Mouse (Mus musculus): Measurements from ENCODE around the gene Bbof1. TPM values are rescaled to one million over a fixed set of nuclear protein-coding genes. Genes with fewer than 3 reads are reported as not detected.
A peak's percentile ranks its signal among the peaks of the same experiment; 100 is the strongest.

The Bbof1 gene
- total RNA-seq (2021): 10 to 100 TPM in 1 of 2 experiments, 1 to 10 TPM in 1; 7.4 to 11.9 TPM

DNA sequence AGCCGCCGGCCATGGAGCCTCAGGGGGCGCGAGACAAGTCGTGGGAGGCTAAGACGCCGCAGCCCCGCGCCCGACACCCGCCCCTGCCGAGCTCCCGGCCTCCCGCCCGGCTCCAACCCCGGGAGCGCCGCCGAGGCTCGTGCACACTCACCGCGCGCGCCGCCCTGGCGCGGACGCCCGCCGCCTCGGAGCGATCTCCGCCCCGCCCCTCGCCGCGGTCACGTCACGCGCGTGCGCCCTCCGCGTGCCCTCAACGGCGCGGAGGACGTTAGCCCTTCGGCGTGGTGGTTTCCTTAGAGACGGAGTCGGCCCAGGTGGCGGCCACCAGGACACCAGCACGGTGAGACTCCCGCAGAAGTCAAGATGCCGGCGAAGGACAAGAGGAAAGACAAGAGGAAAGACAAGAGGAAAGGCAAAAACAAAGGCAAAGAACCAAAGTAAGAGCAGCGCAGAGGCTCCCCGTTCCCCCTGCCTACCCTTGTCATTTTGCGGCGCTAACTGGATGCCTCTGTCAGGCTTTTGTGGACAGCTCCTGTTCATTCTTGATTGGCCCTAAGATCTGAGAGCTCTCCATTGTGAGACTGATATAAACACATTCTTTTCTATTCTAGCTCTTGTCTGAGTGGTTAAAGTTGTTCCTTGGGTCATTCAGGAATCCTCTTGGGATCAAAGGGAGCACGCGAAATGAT is at the start of gene Bbof1, which contains the start of gene Entpd5:
TSS of gene Bbof1 (plus strand) at position 253 of the 689 bp plus-strand sequence.
TSS of gene Entpd5 (minus strand) at position 211 of the 689 bp plus-strand sequence.
- DNase-seq (ENCODE audit: low spot score in 2 of 2): peak; percentile 93 to 94
- intact Hi-C loops (cut with DNase I): loop anchor here (5.0 kb wide), 1 partner anchor 47 kb away; the partner anchor contains the start of genes Coq6 and Fam161b

DNA sequence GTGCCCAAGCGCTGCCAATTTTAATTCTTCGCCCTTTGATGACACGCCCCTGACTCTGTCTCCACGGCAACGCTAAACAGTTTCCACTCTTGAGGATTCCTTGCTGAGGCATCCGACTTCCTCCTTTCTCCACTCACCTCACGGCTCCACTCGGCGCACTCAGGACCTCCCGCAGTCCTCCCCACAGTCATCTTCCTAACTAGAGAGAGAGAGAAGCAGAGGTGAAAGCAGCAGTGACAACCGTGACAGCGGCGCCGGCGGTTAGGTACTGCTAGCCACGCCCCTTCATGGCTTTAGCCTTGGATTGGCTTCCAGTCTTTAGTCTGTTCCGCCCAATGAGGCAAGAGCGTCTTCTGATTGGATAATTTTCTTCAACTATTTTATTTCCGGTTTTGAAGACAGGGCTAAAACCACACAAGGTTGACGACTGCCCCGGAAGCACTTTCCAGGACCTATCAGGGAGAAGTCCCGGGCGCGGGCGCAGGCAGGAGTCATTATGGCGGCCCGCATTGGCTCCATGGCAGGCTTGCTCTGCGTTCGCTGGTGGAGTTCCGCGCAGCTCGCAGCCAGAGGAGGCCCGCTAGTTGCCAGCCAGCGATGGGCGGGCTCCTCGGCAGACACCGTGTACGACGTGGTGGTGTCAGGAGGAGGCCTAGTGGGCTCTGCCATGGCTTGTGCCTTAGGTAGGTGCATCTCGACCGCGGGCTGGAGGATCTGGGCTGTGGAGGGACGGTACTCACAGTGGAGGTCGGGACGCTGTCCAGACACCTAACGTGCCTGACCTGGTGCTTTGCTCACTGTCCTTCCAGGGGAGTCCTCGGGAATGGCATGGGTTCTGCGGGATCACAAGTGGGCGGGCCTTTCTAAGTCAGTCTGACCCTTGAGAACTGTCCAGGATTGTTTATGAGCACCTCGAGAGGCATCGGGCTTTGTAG is 47.0 kb upstream of the Bbof1 start, which contains the start of the genes Coq6 and Fam161b:
TSS of gene Coq6 (plus strand) at position 103 of the 935 bp plus-strand sequence.
TSS of gene Fam161b (minus strand) at position 279 of the 935 bp plus-strand sequence.
- intact Hi-C loops (cut with DNase I): loop anchor here (5.0 kb wide), 1 partner anchor 45 kb away; the partner anchor contains the start of genes Bbof1 and Entpd5
- DNase-seq (ENCODE audit: low spot score in 2 of 2): peak; percentile 96 to 99

DNA sequence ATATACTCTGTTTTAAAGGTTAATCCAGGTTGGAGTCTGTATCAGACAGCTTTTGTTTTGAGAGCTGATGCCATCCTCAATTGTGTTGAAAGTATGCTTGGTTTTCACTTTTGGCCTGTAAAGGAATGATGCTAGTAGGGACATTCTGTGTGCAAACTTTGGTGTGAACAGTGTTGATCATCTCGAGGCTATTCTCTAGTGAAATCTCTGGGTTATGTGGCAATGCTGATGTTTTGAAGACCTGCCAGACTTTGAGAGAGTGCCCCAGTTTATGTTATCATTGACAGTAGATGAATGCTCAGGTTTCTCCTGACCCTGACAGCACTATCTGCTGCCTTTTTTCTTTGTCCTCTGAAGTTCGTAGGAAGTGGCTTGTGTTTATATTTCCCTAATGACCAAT is 46.0 kb upstream of the Bbof1 start:
- intact Hi-C loops (cut with DNase I): loop anchor here (5.0 kb wide), 1 partner anchor 44 kb away; the partner anchor contains the start of genes Bbof1 and Entpd5
- DNase-seq (ENCODE audit: low spot score in 2 of 2): no peak

DNA sequence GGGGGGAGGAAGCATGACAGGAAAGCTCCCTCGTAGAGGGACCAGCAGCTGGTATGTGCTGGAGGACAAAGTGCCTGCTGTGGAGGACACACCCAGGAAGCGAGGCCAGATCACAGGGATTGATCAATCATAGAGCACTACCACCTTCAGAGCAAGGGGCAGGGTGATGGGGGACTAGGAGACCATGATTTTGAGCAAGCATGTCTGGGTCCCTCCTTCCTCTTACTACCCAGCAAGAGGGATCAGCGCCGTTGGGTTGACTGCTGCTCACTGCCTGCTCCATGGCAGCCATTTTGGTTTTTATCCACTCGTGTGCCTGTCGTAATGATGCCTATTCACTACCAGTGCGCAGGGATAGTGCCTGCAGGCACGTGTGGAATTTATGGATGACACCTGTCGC is 44.6 kb upstream of the Bbof1 start:
- intact Hi-C loops (cut with DNase I): loop anchor here (5.0 kb wide), 1 partner anchor 43 kb away; the partner anchor contains the start of genes Bbof1 and Entpd5
- DNase-seq (ENCODE audit: low spot score in 2 of 2): no peak

DNA sequence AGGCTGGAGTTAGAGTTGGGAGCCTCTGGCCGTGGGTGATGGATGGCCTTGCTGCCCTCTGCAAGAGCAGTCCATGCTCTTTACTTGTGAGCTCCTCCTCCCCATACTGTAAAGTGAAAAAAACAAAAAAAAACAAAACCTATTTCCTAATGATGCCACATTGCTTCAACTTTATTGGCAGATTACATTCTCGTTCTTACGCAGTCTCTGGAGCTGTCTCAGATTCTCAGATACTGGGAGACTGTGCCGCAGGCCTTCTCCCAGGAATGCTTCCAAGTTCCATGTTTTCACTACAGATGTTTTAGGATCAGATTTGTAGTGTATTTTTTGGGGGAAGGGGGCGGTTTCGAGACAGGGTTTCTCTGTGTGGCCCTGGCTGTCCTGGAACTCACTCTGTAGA is 43.7 kb upstream of the Bbof1 start:
- no peak for DNase-seq (ENCODE audit: low spot score in 2 of 2)
- intact Hi-C loops (cut with DNase I): no loop called here

DNA sequence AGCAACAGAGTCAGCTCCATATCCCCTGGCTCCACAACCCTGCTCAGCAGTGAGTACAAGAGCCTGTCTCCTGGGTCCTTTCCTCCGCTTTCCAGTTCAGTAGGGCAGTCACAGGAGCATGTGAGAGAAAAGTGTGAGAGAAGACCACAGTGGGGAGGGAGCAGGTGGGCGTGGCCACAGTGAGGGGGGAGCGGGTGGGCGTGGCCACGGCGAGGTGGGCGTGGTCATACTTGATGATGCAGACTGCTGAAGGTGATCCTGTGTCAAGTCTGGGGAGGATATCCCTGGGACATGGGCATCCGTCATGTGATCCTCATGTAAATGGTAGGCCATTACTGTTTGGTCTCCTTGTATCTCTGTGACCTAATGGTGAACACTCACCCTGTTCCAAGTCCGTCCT is 41.9 kb upstream of the Bbof1 start:
- DNase-seq (ENCODE audit: low spot score in 2 of 2): no peak
- intact Hi-C loops (cut with DNase I): no loop called here

- DNase-seq (ENCODE audit: low spot score in 2 of 2): no peak
- intact Hi-C loops (cut with DNase I): no loop called here
These were observed 37.2 kb upstream of the Bbof1 start for GRCm38 (mm10) chr12:84371647-84372046.

DNA sequence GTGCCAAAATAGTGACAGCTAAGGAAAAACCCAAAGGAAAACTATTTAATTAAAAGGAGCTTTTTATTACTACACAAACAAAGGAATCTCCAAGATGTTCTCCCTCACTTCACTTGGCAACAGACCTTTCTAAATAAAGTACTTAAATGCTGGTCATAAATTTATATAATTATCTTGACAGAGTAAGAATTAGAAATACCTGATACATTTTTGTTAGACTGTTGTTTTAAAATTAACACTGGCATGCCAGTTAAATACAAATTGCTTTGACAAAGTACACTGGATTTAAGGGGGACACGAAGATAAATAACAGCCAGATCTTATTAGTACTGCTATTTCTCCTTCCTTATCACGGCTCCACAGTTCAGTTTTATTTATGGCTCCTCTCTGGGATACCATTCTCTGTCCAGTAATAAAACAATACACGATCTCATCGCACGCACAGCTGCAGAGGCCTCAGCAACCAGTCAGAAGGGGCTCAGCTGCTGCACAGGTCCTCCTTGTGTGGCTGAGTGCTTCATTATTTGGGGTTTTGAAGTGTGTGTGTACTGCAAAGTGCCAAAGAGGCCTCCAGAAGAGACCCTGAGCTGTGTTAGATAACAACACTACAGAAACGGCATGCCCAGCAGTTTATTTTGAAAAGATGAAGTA is 34.9 kb upstream of the Bbof1 start:
- no peak for DNase-seq (ENCODE audit: low spot score in 2 of 2)

DNA sequence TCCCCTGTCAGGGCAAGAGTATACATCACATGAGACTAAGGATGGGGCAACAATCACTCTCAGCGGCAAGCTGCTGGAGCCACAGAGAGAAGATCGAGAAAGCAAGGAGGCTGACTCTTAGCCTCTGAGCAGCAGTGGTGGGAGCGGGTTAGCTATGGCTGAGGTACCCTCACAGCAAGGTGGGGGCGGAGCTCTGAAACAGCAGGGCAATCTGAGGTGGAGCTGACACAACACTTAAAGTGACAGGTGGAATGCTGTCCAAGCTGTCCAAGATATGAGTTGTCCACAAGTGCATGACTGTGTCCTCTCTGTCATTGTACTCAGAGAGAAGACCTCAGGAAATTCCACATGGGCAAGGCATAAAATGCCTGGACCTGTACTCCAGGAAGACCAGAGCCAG is 26.5 kb upstream of the Bbof1 start:
- intact Hi-C loops (cut with DNase I): no loop called here
- DNase-seq (ENCODE audit: low spot score in 2 of 2): no peak

More for the DNA sequence above, 34.9 kb upstream of the Bbof1 start:
- intact Hi-C loops (cut with DNase I): no loop called here

GRCm38 (mm10) chr12:84384644-84385081 is 24.2 kb upstream of the Bbof1 start:
- intact Hi-C loops (cut with DNase I): no loop called here
- no peak for DNase-seq (ENCODE audit: low spot score in 2 of 2)

DNA sequence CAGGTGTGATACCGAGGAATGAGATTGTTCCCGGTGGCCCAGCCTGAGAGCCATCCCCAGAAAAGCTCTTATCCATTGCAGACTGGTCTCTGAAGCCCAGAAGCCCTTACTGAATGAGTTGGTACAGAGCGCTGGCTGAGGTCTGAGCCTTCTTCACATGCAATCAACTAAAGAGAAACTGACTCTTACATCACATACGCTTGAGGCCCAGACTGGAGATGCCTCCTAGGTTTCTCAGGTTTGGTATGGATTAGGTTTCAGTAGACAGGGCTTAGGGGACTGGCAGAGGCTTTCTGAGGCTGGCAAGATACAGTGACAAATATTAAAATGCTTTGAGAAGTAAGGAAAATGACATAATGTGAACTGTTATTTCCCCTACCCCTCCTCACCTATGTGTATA is 23.5 kb upstream of the Bbof1 start:
- no peak for DNase-seq (ENCODE audit: low spot score in 2 of 2)
- intact Hi-C loops (cut with DNase I): no loop called here

DNA sequence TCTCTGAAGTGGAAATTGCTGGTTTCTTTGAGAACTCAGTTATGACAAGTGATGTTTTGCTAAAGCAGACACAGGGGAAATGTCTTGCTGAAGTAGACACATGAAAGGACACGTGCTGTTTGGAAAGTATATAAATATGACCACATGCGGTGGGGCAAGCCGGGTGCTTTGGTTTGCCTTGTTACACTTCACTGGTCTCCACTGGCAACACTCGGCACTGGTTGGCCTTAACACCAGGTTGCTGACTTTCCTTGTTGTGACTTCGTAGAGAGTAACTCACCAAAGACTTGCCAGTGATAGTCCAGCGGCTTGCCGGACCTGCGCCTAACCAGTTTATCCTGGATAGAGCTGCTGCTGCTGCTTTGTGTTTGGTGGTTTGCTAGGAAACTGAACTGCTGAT is 20.8 kb upstream of the Bbof1 start:
- DNase-seq (ENCODE audit: low spot score in 2 of 2): no peak
- intact Hi-C loops (cut with DNase I): no loop called here

- no peak for DNase-seq (ENCODE audit: low spot score in 2 of 2)
- intact Hi-C loops (cut with DNase I): no loop called here
These were observed 20.0 kb upstream of the Bbof1 start for GRCm38 (mm10) chr12:84388774-84389400.

GRCm38 (mm10) chr12:84390336-84390735 is 18.5 kb upstream of the Bbof1 start:
- intact Hi-C loops (cut with DNase I): no loop called here
- DNase-seq (ENCODE audit: low spot score in 2 of 2): no peak

GRCm38 (mm10) chr12:84392681-84393080 is 16.2 kb upstream of the Bbof1 start:
- intact Hi-C loops (cut with DNase I): no loop called here
- DNase-seq (ENCODE audit: low spot score in 2 of 2): no peak

DNA sequence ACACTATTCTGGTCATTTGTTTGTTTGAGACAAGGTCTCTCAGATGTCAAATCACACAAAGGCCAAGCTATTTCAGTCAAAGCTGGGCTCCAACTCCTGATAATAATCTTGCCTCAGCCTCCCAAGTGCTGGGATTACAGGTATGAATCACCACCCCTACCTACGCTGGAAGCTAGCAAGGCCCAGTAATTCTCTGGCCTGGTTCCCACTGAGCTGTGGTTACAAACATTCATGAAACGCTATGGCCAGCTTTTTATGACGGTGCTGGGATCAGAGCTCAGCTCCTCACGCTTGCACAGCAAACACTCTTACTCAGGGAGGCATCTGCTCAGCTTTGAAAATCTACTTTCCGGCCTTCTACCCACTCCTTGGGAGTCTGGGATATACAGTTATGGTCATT is 15.0 kb upstream of the Bbof1 start:
- intact Hi-C loops (cut with DNase I): no loop called here
- no peak for DNase-seq (ENCODE audit: low spot score in 2 of 2)

DNA sequence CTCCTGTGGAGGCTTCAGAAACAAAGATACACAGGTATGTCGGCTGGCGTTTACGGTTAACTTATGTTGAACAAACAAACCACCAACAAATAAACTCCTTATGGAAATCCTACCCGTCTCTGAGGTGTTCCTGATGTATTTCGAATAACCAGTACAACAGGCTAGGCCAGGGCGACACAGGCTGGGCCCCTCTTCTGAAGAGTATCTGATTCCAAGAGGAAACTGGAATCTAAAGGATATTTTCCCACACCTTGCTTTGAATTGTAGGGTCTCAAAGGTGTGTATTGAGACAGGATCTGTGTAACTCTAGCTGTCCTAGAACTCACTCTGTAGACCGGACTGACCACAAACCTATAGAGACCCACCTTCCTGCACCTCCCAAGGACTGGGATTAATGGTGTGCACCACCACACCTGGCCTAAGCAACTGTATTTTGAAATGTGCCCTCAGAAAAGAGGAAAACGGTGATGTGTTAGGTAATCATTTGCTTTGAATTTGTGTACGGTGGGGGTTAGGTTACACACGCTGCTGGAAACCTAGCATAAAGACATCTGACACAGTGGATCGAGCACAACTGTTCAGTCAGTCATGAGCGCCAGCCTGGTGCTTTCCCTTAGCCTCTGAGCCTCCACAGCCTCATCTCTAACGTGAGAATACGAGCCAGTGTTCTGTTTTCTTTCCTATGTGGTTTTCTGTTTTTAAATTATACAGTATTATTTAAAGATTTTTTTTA is 11.8 kb upstream of the Bbof1 start:
- no peak for DNase-seq (ENCODE audit: low spot score in 2 of 2)
- intact Hi-C loops (cut with DNase I): no loop called here

- DNase-seq (ENCODE audit: low spot score in 2 of 2): no peak
- intact Hi-C loops (cut with DNase I): no loop called here
These were observed 11.2 kb upstream of the Bbof1 start for GRCm38 (mm10) chr12:84397685-84398084.

DNA sequence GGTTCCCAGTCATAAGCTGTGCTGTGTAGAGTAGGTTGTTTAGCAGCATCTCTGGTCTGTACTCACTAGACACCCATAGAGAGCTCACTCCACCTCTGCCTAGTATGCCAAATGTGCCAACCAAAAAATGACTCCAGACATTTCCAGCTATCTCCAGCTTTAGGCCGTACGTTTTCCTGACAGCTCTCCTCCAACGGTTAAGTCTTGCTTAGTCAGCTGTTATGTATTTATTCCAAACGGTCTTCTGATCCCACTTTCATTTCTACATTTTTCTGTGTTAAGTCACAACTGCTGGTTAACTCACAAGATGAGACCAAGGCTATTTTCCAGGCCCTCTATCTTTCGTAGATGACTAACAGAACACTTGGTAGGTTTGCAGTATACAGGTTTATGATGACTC is 10.2 kb upstream of the Bbof1 start:
- intact Hi-C loops (cut with DNase I): no loop called here
- DNase-seq (ENCODE audit: low spot score in 2 of 2): no peak

All from left cerebral cortex, postnatal 25 days (tissue).